Mouse (Mus musculus) 416B (cell line): ENCODE measurements around the gene Pkp4.

Source experiments
- DNase-seq: peaks from one replicate; pipeline ENCODE4 v3.0.0; 2011; ENCODE audit warnings: low read depth

Gene Pkp4

DNA sequence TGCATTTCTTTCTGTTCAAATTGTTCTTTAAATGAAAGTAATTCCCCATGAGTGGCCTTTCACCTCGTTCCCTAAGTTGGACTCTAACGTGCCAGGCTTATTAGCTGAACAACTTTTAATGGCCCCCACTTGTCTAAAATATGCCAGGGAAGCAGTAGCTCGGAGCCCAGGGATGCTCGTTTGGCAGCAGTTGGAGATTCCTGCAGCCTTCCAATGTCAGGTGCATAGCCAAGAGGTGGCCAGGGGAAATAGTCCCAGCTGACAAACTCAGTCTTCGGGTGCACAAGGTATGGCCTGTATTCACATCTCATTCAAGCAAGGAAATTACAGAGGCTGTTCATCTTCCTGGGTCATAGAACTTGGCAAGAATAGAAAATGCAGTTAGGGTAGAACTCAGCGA lies 112.1 kb downstream of the Pkp4 start:
- no peak for DNase-seq

DNA sequence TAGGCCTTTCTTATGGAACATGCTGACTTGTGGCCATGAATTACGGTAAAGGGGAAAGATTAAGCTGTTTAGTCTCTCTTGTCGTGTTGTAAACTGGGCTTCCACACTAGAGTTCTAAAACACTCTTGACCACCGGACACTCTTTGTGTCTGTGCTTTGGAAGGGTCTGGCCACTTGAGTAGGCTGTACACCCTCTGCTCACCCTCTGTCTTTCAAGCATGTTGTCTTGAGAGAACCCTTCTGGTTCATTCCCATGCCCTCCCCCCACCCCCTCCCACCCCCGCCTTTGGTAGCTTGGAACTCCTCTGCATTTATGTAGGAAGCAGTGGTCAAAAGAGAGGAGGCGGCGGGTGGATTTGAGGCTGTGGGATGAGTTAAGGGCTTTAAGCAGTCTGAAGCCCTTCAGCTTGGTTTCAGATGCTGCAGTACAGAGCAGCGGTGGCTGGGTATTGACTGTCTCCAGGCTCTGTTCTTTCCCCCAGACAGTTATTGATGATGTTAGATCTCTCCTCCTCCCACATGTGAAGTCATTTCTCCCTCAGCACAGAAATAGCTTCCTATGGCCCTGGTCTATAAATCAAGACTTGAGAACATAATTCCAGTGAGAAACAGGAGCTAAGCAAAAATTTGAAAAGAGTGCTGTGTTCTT lies 120.4 kb downstream of the Pkp4 start:
- no peak for DNase-seq

DNA sequence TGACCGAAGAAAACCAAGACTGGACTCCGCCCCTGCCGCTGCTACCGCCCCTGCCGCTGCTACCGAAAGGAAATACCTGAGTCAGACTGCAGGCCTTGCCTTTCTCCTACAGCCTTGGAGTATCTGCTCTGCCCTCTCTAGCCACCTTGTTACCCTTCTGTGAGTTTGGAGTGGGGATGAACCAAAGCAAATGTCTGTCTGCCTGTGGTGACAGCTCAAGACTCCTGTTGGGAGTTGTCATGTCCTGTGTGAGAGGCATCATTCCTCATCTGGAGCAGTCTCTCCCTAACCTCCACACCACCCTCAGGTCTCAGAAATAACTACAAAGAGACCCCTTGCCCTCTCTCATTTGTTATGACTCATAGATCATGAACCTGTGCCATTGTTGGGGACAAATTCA lies 122.3 kb downstream of the Pkp4 start:
- no peak for DNase-seq

DNA sequence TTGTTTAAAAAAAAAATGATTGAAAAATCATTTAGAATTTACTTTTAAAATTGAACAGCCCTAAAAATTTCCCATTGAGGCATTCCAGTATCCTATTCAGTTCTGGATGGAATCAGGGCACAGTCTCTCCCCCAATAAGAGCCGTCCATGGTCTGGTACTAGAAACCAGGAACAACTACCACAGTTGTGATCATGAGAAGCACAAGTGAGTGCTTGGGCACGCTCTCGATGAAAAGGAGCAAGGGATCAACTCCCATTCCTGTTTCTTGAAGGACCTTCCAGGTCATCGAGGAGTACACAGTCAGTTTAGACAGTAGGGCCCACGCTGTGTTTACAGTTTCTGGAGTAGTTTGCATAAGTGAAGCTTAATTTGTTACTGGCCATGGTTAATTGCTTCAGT lies 123.6 kb downstream of the Pkp4 start:
- DNase-seq = no peak

DNA sequence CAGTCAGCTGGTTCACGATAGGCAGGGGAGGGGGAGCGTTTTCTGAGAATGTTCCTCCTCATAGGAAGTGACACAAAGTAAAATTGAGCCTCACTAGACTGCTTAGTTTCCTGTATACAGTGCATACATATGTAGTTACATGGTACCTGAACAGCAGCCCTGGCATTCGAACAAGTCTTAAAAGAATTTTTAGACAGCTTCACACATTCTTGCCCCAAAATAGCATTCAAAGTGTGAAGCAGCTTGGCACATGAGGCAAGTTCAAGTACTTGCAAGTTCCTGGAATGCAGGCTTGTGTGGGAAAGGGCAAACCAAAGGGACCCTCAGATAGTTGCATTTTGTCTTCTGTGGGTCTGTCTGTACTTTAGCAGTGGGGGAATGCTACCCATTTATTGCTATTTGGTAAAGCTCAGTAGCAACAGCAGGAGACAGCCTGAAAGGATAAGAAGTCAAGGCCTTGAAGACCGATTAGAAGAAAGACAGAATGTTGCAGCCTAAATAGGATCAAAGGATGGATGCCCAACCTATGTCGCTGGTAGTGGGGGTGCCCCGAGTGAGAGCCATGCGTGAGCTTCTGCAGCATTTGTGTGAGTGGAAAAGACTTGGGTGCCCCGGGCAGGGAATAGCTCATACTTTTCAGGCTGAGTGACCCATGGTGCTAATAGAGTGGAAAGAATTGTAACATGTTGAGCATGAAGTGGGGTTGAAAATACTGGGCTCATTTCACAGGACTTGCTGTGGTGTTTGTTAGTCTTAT lies 124.3 kb downstream of the Pkp4 start:
- no peak for DNase-seq

DNA sequence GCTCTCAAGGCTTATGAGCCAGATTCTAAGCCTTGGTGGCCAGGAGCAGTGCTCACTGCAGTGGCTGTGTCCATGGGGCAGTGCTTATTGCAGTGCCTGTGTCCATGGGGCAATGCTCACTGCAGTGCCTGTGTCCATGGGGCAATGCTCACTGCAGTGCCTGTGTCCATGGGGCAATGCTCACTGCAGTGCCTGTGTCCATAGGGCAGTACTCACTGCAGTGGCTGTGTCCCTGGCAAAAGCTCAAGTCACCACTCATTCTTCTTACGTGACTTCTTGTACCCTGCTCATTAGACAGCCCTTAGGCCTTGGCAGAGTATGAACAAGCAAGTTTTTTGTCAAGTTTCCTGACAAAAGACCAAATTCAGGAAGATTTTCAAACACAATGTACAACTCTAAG lies 124.9 kb downstream of the Pkp4 start:
- DNase-seq = peak; percentile 9

DNA sequence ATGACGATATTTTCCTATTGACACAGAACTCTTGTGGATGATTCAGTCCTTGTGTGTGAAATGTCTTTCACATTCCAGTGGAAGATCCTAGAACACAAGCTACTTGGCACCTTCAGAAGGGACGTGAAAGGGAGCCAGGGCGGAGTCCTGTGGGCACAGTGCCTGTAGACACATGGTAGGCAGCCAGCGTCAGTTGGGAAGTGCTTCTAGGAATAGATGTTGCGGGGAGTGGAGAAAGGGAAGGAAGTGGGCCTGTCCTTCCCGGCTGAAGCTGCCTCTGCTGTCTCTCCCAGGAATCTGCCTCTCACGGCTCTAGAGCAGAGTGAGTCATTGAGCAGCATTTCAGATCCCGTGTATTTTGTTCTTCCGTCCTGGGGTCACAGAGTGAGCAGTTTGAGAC lies 125.6 kb downstream of the Pkp4 start:
- DNase-seq = no peak

DNA sequence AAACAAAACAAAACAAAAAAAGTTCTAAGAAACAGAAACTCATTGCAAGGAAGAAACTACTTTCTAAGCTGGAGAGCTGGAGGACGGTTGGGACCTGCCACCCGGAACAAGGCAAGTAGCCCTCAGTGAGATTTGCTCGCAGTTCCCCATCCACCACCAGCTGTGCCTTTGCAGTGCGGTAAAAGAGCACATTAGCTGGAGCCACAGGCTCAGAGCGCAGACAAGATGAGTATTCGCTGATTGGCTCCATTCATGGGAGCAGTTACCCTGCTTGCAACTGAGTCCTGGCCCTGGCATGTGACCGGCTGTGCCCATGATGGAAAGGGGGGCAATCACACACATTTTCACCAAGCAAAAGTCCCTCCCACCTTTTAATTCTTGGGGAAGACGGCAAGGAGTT lies 127.0 kb downstream of the Pkp4 start:
- no peak for DNase-seq

DNA sequence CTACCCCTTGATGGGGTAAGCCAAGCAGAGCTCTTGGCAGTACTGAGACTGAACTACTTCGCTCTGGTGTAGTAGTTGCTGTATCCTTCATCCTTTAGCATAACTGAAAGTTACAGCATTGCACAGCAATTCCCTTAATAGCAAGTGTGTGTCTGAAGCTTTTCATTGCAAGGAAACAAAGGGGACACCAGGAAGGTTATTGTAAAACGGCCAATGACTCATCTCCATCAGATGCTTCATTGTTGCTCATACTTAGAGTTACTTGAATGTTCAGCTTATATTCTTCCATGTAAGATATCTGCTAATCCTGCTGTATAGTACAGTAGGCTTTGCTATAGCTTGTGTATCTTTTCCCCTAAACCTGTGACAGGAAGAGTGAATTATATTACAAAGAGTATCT lies 128.8 kb downstream of the Pkp4 start:
- DNase-seq = peak; percentile 13

DNA sequence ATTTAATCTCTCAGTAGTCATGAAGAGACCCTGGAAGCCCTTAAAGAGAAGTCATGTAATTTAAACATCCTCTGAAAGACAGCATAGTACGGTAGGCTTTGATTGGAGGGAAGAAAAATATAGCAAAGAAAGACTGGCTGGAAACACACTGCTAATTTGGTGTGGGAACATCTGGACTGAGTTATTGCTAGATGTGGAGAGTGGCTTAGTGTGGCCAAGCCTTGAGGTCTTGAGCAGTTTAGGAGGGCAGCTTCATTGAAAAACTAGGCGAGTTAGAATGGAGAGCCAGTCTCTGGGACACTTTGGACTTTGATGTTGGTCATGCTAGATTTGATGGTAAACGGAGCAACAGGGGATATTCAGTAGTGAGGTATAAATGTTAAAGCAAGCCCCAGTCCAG lies 129.7 kb downstream of the Pkp4 start:
- no peak for DNase-seq

DNA sequence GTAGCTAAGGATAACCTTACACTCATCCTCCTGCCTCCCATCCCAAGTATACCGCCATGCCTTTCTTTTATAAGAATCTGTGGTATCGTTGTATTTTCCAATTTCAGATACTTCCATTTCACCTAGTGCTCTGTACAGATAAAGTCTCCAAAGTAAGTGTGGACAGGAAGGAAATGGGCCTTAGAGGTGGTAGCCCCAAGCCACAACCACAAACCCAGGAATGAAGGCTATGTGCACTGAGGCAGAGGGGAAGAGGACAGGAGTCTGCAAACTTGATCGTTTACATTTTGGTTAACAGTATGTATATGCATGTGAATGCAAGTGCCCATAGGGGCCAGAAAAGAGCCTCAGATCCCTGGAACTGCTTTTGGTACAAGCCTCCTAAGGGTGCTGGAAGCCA lies 139.2 kb downstream of the Pkp4 start:
- DNase-seq = peak; percentile 79

DNA sequence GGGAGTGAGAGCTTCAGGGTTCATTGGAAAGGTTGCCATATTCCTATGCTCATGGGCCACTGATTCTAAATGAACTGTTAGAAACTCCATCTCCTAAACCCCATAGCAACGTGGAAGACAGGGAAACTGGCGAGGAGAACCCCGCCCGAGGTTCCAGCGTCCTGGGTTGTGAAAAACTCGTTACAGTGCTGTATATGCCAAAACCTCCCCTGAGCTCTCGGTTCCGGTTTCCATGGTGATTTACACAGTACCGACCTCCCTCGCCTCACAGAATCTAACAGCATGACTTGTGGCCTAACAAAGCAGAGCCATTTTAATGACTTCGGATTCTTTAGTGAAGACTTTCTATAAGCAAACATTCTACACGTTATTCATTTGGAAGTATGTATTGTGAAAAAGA lies 141.0 kb downstream of the Pkp4 start:
- no peak for DNase-seq

DNA sequence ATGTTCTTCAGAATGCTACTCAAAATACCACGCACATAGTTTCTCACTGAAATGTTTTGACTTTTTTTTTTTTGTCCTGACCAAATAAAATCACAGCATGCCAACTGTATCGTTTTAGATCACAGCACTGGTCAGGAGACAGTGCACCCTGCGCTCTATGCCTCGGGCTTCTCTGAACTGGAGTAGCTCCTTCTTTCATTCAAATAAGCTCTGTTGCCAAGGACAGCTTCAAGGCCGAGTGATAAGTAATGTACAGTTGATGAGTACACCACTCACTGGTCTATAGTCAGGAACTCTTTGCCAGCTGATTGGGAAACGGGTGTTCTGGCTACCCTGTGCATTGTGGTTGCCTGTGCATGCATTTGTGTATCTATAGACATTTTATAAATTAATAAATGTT lies 141.8 kb downstream of the Pkp4 start:
- DNase-seq = no peak

DNA sequence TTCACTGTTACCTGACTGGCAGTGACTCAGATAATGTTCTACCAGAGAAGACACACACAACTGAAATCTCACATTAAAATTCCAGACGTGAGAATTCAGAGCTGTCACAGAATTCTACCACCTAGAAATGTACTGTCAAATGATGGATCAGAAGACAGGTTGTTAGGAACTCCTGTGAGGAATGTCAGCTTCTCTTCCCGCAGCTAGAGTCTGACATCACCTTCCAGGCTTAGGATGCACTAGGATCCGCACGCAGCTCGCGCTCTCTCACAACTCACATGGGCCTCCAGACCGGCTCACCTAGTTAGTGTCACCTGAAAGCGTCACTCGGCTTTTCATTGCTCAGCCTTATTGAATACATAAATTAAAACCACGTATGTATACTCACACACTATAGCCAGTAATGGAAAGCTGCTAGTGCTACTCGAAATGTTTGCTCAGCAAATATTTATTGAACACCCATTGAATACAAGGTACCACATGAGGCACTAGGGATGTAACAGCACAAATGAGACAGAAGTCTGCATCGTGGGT lies 142.9 kb downstream of the Pkp4 start:
- no peak for DNase-seq

DNA sequence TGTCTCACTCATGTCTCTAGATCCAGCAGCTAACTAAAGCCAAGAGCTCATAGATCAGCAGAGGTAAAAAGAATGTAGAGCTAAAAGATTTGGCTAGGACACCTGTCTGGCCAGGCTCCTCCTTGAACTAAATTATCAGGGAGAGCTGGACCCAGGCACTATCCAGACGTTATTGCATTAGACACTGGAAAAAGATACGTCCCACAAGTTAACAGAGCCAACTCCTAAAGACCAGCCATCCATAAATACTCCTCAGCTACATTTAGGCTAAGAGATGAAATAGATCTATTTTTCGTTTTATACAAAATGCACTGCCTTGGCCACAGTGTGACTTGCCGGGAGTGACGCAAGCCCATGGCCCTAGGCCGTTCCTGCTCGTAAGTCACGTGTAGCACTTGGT lies 146.7 kb downstream of the Pkp4 start:
- no peak for DNase-seq

DNA sequence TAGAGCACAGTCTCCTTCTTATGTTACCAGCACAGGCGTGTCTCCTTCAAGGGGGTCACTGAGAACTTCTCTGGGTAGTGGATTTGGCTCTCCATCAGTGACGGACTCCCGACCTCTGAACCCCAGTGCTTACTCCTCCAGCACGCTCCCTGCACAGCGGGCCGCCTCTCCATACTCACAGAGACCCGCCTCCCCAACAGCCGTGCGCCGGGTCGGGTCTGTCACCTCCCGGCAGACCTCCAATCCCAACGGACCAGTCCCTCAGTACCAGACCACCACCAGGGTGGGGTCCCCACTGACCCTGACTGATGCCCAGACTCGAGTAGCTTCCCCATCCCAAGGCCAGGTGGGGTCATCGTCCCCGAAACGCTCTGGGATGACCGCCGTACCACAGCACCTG lies 147.4 kb downstream of the Pkp4 start:
- no peak for DNase-seq

DNA sequence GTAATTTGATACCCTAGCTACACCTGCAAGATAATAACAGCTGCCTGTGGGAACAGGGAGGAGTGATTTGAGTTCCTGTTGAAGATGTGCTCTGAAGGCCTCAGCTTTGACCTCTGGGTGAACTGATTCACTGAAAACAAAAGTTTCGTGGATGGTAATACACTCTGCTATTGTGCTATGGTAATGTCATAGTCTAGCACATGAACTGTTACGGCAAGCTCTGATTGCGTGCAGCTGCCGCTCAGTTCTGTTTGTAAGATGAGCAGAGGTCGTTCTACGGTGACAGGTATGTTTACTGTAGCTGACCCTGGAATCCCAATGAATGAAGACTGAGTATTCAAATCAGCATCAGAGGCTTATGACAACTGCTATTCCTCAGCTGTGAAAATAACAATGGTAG lies 152.6 kb downstream of the Pkp4 start:
- DNase-seq = no peak

DNA sequence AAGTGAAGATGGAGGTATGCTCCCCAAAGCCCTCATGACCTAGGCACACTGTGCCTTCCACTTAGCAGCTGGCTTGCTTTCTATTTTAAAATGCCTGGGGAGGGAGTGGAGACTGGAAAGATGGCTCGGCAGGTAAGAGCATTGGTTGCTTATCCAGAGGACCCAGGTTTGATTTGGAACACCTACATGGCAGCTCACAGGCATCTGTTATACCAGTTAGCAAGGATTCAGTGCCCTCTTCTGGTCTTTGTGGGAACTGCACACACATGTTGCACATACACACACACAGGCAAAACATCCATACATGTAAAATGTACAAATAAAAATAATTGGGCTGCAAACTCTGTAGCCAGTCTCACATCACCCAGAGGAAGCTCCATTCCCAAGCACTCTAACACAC lies 158.0 kb downstream of the Pkp4 start:
- no peak for DNase-seq

DNA sequence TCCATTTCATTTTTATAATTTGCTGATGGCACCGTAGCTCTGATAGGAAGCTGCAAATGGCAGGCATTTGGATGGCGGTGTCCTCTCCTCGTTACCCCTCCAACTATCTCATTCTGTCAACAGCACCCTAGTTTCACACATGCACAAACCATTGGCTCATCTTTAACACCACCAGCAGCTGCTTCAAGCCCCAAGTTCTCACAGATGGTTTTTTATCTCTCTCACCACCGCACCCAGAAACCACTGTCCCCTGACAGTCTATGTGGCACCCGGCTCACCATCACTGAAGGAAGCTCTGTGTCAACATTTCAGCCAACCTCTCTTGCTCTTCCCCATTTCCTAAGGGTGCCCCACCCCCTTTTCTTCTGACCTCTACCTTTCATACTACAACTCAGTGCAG lies 167.3 kb downstream of the Pkp4 start:
- DNase-seq = peak; percentile 14

DNA sequence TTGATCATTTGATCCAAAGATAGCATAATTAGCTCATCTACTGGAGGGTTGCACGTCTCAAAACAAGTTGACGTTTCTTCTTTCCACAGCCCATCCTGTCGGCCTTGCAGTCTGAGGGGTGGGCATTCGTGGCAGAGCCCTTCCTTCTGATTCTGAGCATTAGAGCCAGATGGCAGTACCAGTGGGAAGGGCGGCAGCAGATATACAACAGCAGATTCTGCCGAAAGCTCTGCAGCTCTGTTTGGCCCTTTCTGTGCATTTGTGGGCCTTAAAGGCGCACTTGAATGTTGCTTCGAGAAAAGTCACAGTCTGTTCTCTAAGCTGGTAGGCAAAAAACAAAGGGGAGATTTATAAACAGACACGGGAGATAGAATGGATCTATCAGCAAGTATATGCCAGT lies 170.4 kb downstream of the Pkp4 start:
- DNase-seq = no peak

DNA sequence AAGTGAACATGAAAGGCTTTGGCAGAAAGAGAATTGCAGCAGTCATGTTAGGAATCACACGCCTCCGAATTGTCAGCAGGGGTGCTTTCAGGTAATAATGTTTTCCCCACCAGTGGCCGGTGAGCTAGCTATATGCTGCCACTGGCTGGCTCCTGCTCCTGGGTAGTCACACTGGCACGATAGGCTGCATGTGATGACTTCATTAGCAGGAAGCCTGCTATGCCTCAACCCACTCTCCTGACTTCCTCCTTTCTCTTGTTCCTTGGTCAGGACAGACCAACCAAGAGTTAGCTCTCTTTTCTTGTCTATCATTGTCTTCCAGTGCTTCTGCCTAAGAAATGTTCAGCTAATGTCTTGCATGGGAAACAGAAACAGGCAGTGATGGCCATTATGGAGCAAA lies 171.9 kb downstream of the Pkp4 start:
- DNase-seq = peak; percentile 34

DNA sequence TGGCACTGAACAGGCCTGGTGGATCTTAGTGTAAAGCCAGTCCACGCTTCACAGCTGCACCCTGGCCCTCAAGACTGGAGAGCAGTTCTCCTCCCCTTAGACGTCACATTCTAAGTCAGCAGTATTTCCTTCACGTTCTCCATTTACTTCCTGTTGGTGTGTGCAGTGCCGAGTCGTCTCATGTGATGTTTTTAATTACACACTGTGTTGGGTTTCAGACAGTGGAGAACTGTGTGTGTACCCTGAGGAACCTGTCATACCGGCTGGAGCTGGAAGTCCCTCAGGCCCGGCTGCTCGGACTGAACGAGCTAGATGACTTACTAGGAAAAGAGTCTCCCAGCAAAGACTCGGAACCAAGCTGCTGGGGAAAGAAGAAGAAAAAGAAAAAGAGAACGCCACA lies 177.9 kb downstream of the Pkp4 start:
- DNase-seq = no peak

DNA sequence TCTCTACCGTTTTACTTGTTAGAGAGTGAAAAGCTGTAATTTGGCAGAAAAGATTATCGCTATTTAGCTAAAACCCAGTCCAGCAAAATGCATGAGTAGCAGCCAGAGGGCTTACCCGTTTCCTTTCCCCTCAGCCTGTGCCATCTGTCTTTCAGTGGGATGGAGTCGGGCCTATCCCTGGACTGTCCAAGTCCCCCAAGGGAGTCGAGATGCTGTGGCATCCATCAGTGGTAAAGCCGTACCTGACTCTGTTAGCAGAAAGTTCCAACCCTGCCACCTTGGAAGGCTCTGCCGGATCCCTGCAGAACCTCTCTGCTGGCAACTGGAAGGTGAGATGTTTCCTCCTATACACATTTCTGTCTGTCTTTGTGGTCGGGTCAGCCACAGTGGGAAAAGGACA lies 178.3 kb downstream of the Pkp4 start:
- no peak for DNase-seq
